Mouse (Mus musculus) ES-E14 (cell line): ENCODE measurements around the gene Med13l. TPM values are rescaled to one million over a fixed set of nuclear protein-coding genes. Genes with fewer than 3 reads are reported as not detected.

Source experiments
- DNase-seq: peaks from one replicate; pipeline ENCODE4 v3.0.0-alpha.2; 2013; ENCODE audit warnings: low read depth, low spot score
- H3K27ac ChIP-seq: 2 replicates; pipeline ENCODE4 v1.5.1; 2012; ENCODE audit warnings: low read depth, mild to moderate bottlenecking, low read length, moderate library complexity, mixed read lengths; ENCODE audit not compliant: poor library complexity, insufficient read depth, severe bottlenecking
- H3K36me3 ChIP-seq: 2 replicates; pipeline ENCODE4 v1.6.1; 2012; ENCODE audit warnings: mild to moderate bottlenecking, low read length, moderate library complexity, mixed read lengths; ENCODE audit not compliant: control insufficient read depth, poor library complexity, insufficient read depth, severe bottlenecking
- H3K4me1 ChIP-seq, 2 experiments: fragments of 150-350 bp in 1 of 2; sonication (generic) in 1 of 2; 2 replicates each; pipeline ENCODE4 v1.6.1; 2012; ENCODE audit warnings: low read length in 2 of 2, mild to moderate bottlenecking in 1 of 2, mixed read lengths in 1 of 2; ENCODE audit not compliant: control insufficient read depth in 2 of 2, insufficient read depth in 2 of 2, poor library complexity in 1 of 2
- H3K4me3 ChIP-seq, 2 experiments: fragments of 150-350 bp in 1 of 2; sonication (generic) in 1 of 2; 2 replicates each; pipeline ENCODE4 v1.5.1; 2012; ENCODE audit warnings: low read length in 2 of 2, low read depth in 1 of 2, mild to moderate bottlenecking in 1 of 2, mixed read lengths in 1 of 2; ENCODE audit not compliant: insufficient read depth in 1 of 2, poor library complexity in 1 of 2, severe bottlenecking in 1 of 2
- H3K9ac ChIP-seq: 2 replicates; pipeline ENCODE4 v1.6.1; 2012; ENCODE audit warnings: low read depth, mild to moderate bottlenecking, low read length, mixed read lengths; ENCODE audit not compliant: poor library complexity, insufficient read depth, severe bottlenecking
- H3K9me3 ChIP-seq: fragments of 150-350 bp; sonication (generic); 2 replicates; pipeline ENCODE4 v1.6.1; 2012; ENCODE audit warnings: low read depth, mild to moderate bottlenecking, low read length; ENCODE audit not compliant: control insufficient read depth, insufficient read depth
- CHD2 ChIP-seq: IDR thresholded peaks from 2 replicates; pipeline ENCODE4 v1.6.1; 2014; ENCODE audit warnings: mild to moderate bottlenecking, low read depth, low read length, inconsistent platforms
- HCFC1 ChIP-seq: IDR thresholded peaks from 2 replicates; pipeline ENCODE4 v1.6.1; 2012; ENCODE audit warnings: low read length, inconsistent platforms, borderline replicate concordance; ENCODE audit not compliant: insufficient read depth
- MAFK ChIP-seq: IDR thresholded peaks from 2 replicates; pipeline ENCODE4 v1.6.1; 2014; ENCODE audit warnings: mild to moderate bottlenecking, low read depth, low read length, inconsistent platforms; ENCODE audit not compliant: insufficient read depth
- ZC3H11A ChIP-seq: IDR thresholded peaks from 2 replicates; pipeline ENCODE4 v1.6.1; 2012; ENCODE audit warnings: low read depth, mild to moderate bottlenecking, inconsistent platforms, low read length, borderline replicate concordance
- ZNF384 ChIP-seq: IDR thresholded peaks from 2 replicates; pipeline ENCODE4 v1.6.1; 2012; ENCODE audit warnings: low read depth, low read length, inconsistent platforms
- in situ Hi-C, 2 experiments: fragments of 600-800 bp; cut with MboI; formaldehyde crosslinking; loops; one replicate each; pipeline ENCODE4 v1.15.1; 2025; ENCODE audit warnings: low sequenced_read_pairs in 2 of 2, inconsistent platforms in 1 of 2; ENCODE audit not compliant: unreplicated experiment in 2 of 2
- total RNA-seq: library from RNA; depleted of rRNA; stranded (reverse); fragments of 300-350 nt; gene quantifications from 2 replicates; pipeline ENCODE4 v1.2.3, GENCODE M21; 2012

Gene Med13l
- total RNA-seq, 1 experiment: 52.4 TPM

DNA sequence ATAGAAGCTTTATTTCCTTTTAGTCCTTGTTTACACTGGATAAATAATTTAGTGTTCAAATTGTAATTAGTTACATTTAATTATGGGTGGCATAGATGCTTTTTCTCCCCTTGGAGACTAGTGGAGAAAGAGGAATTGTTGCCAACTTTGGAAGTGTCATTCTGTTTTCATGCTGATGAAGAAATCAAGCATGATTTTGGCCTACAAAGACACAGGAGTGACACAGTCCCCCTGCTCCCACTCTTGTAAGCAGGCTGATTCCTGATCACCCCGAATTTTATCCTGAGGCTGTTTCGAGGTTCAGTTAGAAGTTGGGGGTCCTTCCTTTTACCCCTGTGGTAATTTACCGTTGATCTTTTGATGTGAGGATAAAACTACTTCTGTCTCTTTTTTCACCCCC lies 1.7 kb downstream of the Med13l start:
- peak overlapping the region; percentile 31; the same call in 1 of the 2 replicates for H3K9ac ChIP-seq
- in situ Hi-C loops: no loop called here

DNA sequence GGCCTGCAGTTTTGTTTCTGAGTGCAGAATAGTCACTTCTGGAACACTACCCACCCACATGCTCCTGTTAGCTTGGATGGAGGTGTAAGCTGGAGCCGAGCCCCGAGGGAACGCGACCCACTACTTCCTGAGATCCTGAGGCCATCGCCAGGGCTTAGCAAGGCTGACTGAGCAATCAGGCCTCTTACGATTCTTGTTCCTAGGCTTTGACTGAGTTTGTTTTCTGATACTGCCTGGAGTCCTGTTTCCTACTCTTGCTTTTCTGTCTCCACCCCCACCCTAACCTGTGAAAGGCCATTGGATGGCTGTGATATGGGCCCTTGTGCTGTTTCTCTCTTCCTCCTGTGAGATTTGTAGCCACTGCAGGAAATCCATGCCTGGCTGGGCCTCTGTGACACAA lies 3.1 kb downstream of the Med13l start:
- H3K4me3 ChIP-seq: no peak overlapping the region
- in situ Hi-C loops: no loop called here
- DNase-seq: no peak
- peaks cover 23% of the 10 kb centered on the region in 2 experiments for H3K4me1 ChIP-seq
- no peaks in the 10 kb centered on the region; the same call in 1 of the 2 replicates for H3K36me3 ChIP-seq
- H3K9me3 ChIP-seq: no peaks in the 10 kb centered on the region
- H3K9ac ChIP-seq: no peak overlapping the region; the same call in 1 of the 2 replicates
- 0 out of 2 replicates have a peak overlapping the region, but pooled peaks have one; percentile 48 for H3K27ac ChIP-seq
- no peak for TF ChIP-seq ZNF384
- TF ChIP-seq MAFK: no peak
- no peak for TF ChIP-seq HCFC1
- no peak for TF ChIP-seq ZC3H11A
- TF ChIP-seq CHD2: no peak

More for the DNA sequence above, 1.7 kb downstream of the Med13l start:
- H3K4me1 ChIP-seq: peaks cover 15 to 17% of the 10 kb centered on the region in 2 experiments
- H3K27ac ChIP-seq: no peak overlapping the region
- H3K4me3 ChIP-seq: peak overlapping the region; percentile 24 to 89; a peak in 3 of 4 replicates
- H3K36me3 ChIP-seq: no peaks in the 10 kb centered on the region; the same call in 1 of the 2 replicates
- no peaks in the 10 kb centered on the region for H3K9me3 ChIP-seq
- DNase-seq: no peak
- TF ChIP-seq MAFK (no peak), ZC3H11A (no peak), HCFC1 (no peak), CHD2 (no peak), ZNF384 (no peak)

DNA sequence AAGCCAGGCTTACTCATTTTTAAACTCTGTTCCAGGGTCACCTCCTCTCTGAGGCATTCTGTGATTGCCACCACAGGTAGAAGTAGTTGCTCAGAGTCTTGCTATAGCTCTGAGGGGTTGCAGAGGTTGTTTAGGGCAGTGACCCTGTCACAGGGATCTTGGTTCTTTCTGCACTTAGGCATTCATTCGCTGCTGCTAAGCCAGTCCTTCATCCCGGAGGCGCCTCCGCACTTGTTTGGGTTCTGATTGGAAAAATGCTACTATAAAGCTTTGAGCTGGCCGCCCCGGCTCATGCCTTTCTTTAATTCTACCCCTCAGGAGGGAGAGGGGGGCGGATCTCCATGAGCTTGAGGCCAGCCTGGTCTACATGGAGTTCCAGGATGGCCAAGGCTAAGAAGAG lies 6.9 kb downstream of the Med13l start:
- Histone ChIP-seq H3K9me3 (no peaks in the 10 kb centered on the region), H3K36me3 (no peaks in the 10 kb centered on the region; the same call in 1 of the 2 replicates), H3K27ac (no peak overlapping the region), H3K9ac (no peak overlapping the region), H3K4me3 (no peak overlapping the region), H3K4me1 (peaks cover 14 to 30% of the 10 kb centered on the region in 2 experiments)
- TF ChIP-seq ZNF384: no peak
- no peak for TF ChIP-seq CHD2
- TF ChIP-seq HCFC1: no peak
- TF ChIP-seq ZC3H11A: no peak
- no peak for TF ChIP-seq MAFK
- no peak for DNase-seq
- in situ Hi-C loops: no loop called here

DNA sequence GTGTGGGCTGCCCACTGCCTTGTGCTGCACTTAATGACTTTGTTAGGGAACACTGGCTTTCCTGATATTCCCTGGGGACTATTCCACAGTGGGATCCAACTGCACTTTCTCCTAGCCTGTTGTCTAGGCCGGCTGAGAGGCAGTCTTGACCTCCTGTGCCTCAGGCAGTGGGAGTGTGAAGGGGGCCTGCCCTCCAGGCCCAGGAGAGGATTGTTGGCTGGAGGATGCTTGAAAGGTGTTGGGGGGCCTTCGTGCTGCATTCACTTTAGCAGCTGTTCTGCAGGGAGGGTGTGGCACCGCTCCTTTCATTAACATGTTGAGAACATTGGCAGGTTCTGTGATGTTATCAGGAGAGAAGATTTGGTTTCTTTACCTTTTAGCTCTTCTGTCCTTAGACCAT lies 8.5 kb downstream of the Med13l start:
- Histone ChIP-seq H3K4me1 (peaks cover 11 to 26% of the 10 kb centered on the region in 2 experiments), H3K9ac (no peak overlapping the region), H3K9me3 (no peaks in the 10 kb centered on the region), H3K4me3 (no peak overlapping the region), H3K27ac (no peak overlapping the region; the same call in 1 of the 2 replicates), H3K36me3 (no peaks in the 10 kb centered on the region)
- in situ Hi-C loops: no loop called here
- TF ChIP-seq MAFK (no peak), CHD2 (no peak), HCFC1 (no peak), ZC3H11A (no peak), ZNF384 (no peak)
- no peak for DNase-seq
